Mouse (Mus musculus): ENCODE measurements around the gene Cry2. TPM values are rescaled to one million over a fixed set of nuclear protein-coding genes. Genes with fewer than 3 reads are reported as not detected.

Gene Cry2
- total RNA-seq, 2 experiments from 2014 or later = 105 to 108 TPM

- TF ChIP-seq CTCF (conservative IDR thresholded peaks at IDR 0.05) = no peak
- Histone ChIP-seq H3K27ac (no peak overlapping the region), H3K4me3 (no peak overlapping the region)
- DNase-seq (ENCODE audit: low spot score in 2 of 2) = no peak
Observed at GRCm38 (mm10) chr2:92362571-92363228, 71.1 kb downstream of the Cry2 start.

- no peak for TF ChIP-seq CTCF (conservative IDR thresholded peaks at IDR 0.05)
- no peak overlapping the region for H3K27ac ChIP-seq
- no peak for DNase-seq (ENCODE audit: low spot score in 2 of 2)
- H3K4me3 ChIP-seq = no peak overlapping the region
Observed at GRCm38 (mm10) chr2:92361795-92362194, 72.0 kb downstream of the Cry2 start.

- no peak for TF ChIP-seq CTCF (conservative IDR thresholded peaks at IDR 0.05)
- H3K4me3 ChIP-seq = no peak overlapping the region
- DNase-seq (ENCODE audit: low spot score in 2 of 2) = no peak
- no peak overlapping the region for H3K27ac ChIP-seq
Observed at GRCm38 (mm10) chr2:92360893-92361292, 73.0 kb downstream of the Cry2 start.

- peak overlapping the region; percentile 44 for H3K27ac ChIP-seq
- H3K4me3 ChIP-seq = no peak overlapping the region
- no peak for DNase-seq (ENCODE audit: low spot score in 2 of 2)
- no peak for TF ChIP-seq CTCF (conservative IDR thresholded peaks at IDR 0.05)
Observed at GRCm38 (mm10) chr2:92360186-92360823, 73.5 kb downstream of the Cry2 start.

GRCm38 (mm10) chr2:92359301-92359700, 74.5 kb downstream of the Cry2 start:
- TF ChIP-seq CTCF (conservative IDR thresholded peaks at IDR 0.05) = no peak
- no peak for DNase-seq (ENCODE audit: low spot score in 2 of 2)
- H3K27ac ChIP-seq = peak overlapping the region; percentile 7; the same call in 1 of the 2 replicates
- no peak overlapping the region for H3K4me3 ChIP-seq

- Histone ChIP-seq H3K4me3 (no peak overlapping the region), H3K27ac (0 out of 2 replicates have a peak overlapping the region, but pooled peaks have one; percentile 18)
- no peak for DNase-seq (ENCODE audit: low spot score in 2 of 2)
- TF ChIP-seq CTCF (conservative IDR thresholded peaks at IDR 0.05) = no peak
Observed at GRCm38 (mm10) chr2:92354224-92354623, 79.6 kb downstream of the Cry2 start.

Small RNA genes within 50 kb of the gene (microRNA-seq; reads per million reads assigned to microRNA genes)
- 0.64 to 4.8 reads per million in 2 experiments for gene Mir7000

Other genes starting within 250 kb of the Cry2 start
- gene Pex16, start 59.4 kb downstream of the Cry2 start, total RNA-seq (2021) = 10 to 100 TPM; 34.9 to 36.1 TPM
- 1 to 10 TPM in 1 of 2 experiments, under 1 TPM in 1; 0.98 to 1.1 TPM for gene Large2, start 59.2 kb downstream of the Cry2 start, total RNA-seq (2021)
- gene 1700029I15Rik, start 51.5 kb downstream of the Cry2 start, total RNA-seq (2021) = 1 to 10 TPM; 4.5 to 5.0 TPM
- 100 to 1,000 TPM; 338 to 354 TPM for gene Mapk8ip1, start 32.8 kb downstream of the Cry2 start, total RNA-seq (2021)
- gene Slc35c1, start 26.5 kb upstream of the Cry2 start, total RNA-seq (2021) = 10 to 100 TPM; 14.0 to 15.7 TPM
- gene Chst1, start 165.7 kb upstream of the Cry2 start, total RNA-seq (2021) = 100 to 1,000 TPM; 295 to 314 TPM